Mouse (Mus musculus) stomach, embryonic 15.5 days (tissue): ENCODE data around the gene Pcp2. TPM values are rescaled to one million over a fixed set of nuclear protein-coding genes. Genes with fewer than 3 reads are reported as not detected.

Experiments used
- ATAC-seq: fragments of 200-750 bp; cut with Nextera tagmentation; 2 replicates; pipeline ENCODE4 v1.8.0; 2017; ENCODE audit warnings: low read depth, moderate number of reproducible peaks, moderate TSS enrichment; ENCODE audit not compliant: insufficient read depth, low FRiP score
- H3K27ac ChIP-seq: fragments of 300-500 bp; sonication (generic); 2 replicates; pipeline ENCODE4 v1.5.1; 2015; ENCODE audit warnings: mild to moderate bottlenecking, inconsistent platforms
- H3K27me3 ChIP-seq: fragments of 300-500 bp; sonication (generic); replicated peaks from 2 replicates; pipeline ENCODE4 v1.6.1; 2015; ENCODE audit warnings: inconsistent platforms
- H3K36me3 ChIP-seq: fragments of 300-500 bp; sonication (generic); 2 replicates; pipeline ENCODE4 v1.6.1; 2015; ENCODE audit warnings: inconsistent platforms
- H3K4me1 ChIP-seq: fragments of 300-500 bp; sonication (generic); 2 replicates; pipeline ENCODE4 v1.6.1; 2015; ENCODE audit warnings: inconsistent platforms
- H3K4me2 ChIP-seq: fragments of 300-500 bp; sonication (generic); 2 replicates; pipeline ENCODE4 v1.6.1; 2015; ENCODE audit warnings: mild to moderate bottlenecking, inconsistent platforms
- H3K4me3 ChIP-seq: fragments of 300-500 bp; sonication (generic); replicated peaks from 2 replicates; pipeline ENCODE4 v1.5.1; 2015; ENCODE audit warnings: inconsistent platforms
- H3K9ac ChIP-seq: fragments of 300-500 bp; sonication (generic); 2 replicates; pipeline ENCODE4 v1.6.1; 2015; ENCODE audit warnings: inconsistent platforms
- H3K9me3 ChIP-seq: fragments of 300-500 bp; sonication (generic); 2 replicates; pipeline ENCODE4 v1.6.1; 2016; ENCODE audit warnings: inconsistent platforms
- WGBS: fragments of 180-500 bp; shearing (Covaris S2); methylation state at CpG from one replicate; pipeline ENCODE4 v1.1.7; 2015; 5-methylcytosine and 5-hydroxymethylcytosine counted together
- polyA plus RNA-seq: library from polyadenylated mRNA; unstranded; fragments of >200 nt; fragmentation: Nextera tagmentation; extraction: Ambion mirVana; gene quantifications from 2 replicates; pipeline ENCODE4 v1.2.1, GENCODE M21; 2015

Gene Pcp2
- 0.17 TPM in 1 of 2 replicates, not detected in the other for polyA plus RNA-seq

DNA sequence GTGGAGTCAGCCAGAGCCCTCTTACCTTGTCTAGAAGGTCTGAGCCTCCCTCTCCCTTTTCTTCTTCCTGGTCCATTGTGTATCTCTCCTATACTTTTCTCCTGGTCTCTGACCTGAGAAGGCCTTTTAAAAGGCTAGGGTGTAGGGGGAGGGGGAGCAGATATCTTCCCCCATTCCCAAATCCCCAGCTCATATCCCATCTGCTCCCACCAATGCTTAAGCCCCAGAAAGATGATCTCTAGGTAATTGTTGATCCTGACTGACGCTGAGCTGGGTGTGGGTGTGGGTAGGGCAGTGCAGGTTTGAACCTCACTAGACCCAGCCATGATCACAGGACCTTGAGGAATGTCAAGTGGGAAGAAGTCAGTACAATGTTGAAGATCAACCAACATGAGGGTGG, at the start of gene Pcp2:
Pcp2 (minus strand) TSS at position 101 of the 400 bp plus-strand sequence.
- Histone ChIP-seq H3K27me3 (0 out of 2 replicates have a peak, but pooled peaks cover 6% of the 10 kb centered on the region), H3K4me2 (no peak within 1 kb of the TSS), H3K4me3 (no peak within 1 kb of the TSS), H3K9ac (no peak within 1 kb of the TSS), H3K27ac (no peak within 1 kb of the TSS), H3K4me1 (peaks cover 6% of the 10 kb centered on the region), H3K9me3 (no peaks in the 10 kb centered on the region), H3K36me3 (no peaks in the 10 kb centered on the region)
- WGBS: 55% methylated on average over 1 of the region's 1 CpGs
- no peak for ATAC-seq

DNA sequence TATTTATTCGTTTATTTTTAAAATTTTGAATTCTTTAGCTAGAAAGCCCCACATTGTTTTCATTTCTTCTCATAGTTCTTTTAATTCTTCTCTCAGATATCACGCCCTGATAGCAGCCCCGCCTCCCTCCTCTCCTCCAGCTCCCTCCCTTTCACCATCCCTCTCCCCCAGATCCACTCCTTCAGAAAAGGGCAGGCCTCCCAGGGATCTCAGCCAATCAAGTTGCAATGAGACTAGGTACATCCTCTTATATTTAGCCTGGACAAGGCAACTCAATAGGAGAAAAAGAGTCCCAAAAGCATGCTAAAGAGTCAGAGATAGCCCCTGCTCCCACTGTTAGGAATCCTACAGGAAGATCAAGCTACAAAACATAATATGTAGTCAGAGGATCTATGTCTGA, 49.3 kb upstream of the Pcp2 start:
- no peak overlapping the region for H3K27ac ChIP-seq
- no peak overlapping the region for H3K9ac ChIP-seq
- no peak overlapping the region for H3K4me3 ChIP-seq
- 47% methylated on average over 3 of the region's 3 CpGs for WGBS
- ATAC-seq: no peak
- peaks cover 11% of the 10 kb centered on the region; the same call in 1 of the 2 replicates for H3K4me1 ChIP-seq
- no peaks in the 10 kb centered on the region for H3K9me3 ChIP-seq
- peaks cover 11% of the 10 kb centered on the region for H3K36me3 ChIP-seq
- H3K27me3 ChIP-seq: no peaks in the 10 kb centered on the region
- H3K4me2 ChIP-seq: no peak overlapping the region

- under 1% methylated on average over 23 of the region's 23 CpGs for WGBS
- Histone ChIP-seq H3K27me3 (no peaks in the 10 kb centered on the region), H3K36me3 (no peaks in the 10 kb centered on the region), H3K9ac (peak within 1 kb of the TSS; percentile 40; the same call in 1 of the 2 replicates), H3K9me3 (no peaks in the 10 kb centered on the region), H3K27ac (peak within 1 kb of the TSS; percentile 59; the same call in 1 of the 2 replicates), H3K4me1 (no peaks in the 10 kb centered on the region), H3K4me2 (peak within 1 kb of the TSS; percentile 91), H3K4me3 (peak within 1 kb of the TSS; percentile 63)
- ATAC-seq: peak; percentile 77
Observed at GRCm38 (mm10) chr8:3671980-3672491, 46.7 kb upstream of the Pcp2 start, which contains the start of gene Fcor. TSS of gene Fcor (minus strand) at chr8:3672362.

- no peak for ATAC-seq
- Histone ChIP-seq H3K4me1 (no peaks in the 10 kb centered on the region), H3K4me2 (no peak overlapping the region), H3K27ac (no peak overlapping the region), H3K27me3 (no peaks in the 10 kb centered on the region), H3K9me3 (no peaks in the 10 kb centered on the region), H3K4me3 (no peak overlapping the region), H3K36me3 (no peaks in the 10 kb centered on the region), H3K9ac (no peak overlapping the region)
- 77% methylated on average over 2 of the region's 2 CpGs for WGBS
Observed at GRCm38 (mm10) chr8:3670388-3670787, 45.0 kb upstream of the Pcp2 start.

DNA sequence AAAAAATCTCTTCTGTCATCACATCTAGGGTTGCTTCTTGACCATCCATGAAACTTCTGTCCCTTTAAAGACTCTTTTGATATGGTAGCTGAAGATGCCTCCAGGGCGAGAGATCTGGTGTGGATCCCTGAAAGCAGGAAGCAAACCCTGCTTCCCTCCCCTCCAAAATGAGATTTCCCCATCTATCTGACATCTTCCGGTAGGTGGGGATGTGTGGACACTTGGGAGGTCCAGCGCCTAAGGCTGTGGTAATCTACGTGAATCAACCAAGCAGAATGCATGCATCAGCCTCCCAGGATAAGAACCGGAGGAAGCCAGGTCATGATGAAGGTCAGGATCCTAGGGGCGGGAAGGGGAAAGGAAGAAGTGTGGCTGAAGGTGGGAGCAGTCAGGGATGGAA, 40.2 kb upstream of the Pcp2 start, which contains the start of gene Mcemp1:
Mcemp1 (plus strand) TSS at position 248 of the 400 bp plus-strand sequence.
- Histone ChIP-seq H3K4me3 (no peak within 1 kb of the TSS), H3K27ac (no peak within 1 kb of the TSS; the same call in 1 of the 2 replicates), H3K4me1 (no peaks in the 10 kb centered on the region), H3K27me3 (no peaks in the 10 kb centered on the region), H3K36me3 (no peaks in the 10 kb centered on the region), H3K9ac (no peak within 1 kb of the TSS), H3K9me3 (no peaks in the 10 kb centered on the region), H3K4me2 (no peak within 1 kb of the TSS)
- 69% methylated on average over 6 of the region's 6 CpGs for WGBS
- ATAC-seq: no peak

- H3K36me3 ChIP-seq: no peaks in the 10 kb centered on the region
- H3K27ac ChIP-seq: no peak overlapping the region
- H3K4me2 ChIP-seq: no peak overlapping the region
- H3K9ac ChIP-seq: no peak overlapping the region
- no peak for ATAC-seq
- H3K4me1 ChIP-seq: no peaks in the 10 kb centered on the region
- no peaks in the 10 kb centered on the region for H3K27me3 ChIP-seq
- no peaks in the 10 kb centered on the region for H3K9me3 ChIP-seq
- H3K4me3 ChIP-seq: no peak overlapping the region
- 56% methylated on average over 5 of the region's 5 CpGs for WGBS
Observed at GRCm38 (mm10) chr8:3664405-3664804, 39.1 kb upstream of the Pcp2 start.

DNA sequence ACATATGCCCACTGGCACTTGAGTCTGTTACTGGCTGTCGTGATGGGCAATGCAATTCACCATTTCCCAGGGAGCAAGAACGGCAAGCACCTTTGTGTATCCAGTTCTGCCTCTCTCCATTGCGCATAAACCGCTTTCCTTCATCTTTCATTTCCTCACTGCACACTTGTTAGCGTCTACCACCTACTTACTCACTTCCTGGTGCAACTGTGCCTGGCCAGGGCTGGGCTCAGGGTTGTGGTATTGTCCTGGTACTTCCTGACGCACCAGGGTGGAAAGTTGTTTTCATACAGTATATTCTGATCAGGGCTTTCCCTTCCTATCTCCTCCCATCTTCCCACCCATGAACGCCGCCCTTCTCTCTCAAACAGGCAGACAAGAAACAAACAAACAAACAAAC, 35.5 kb upstream of the Pcp2 start:
- H3K9me3 ChIP-seq: no peaks in the 10 kb centered on the region
- no peak overlapping the region for H3K4me3 ChIP-seq
- no peak overlapping the region for H3K4me2 ChIP-seq
- H3K4me1 ChIP-seq: no peaks in the 10 kb centered on the region
- no peaks in the 10 kb centered on the region for H3K36me3 ChIP-seq
- H3K27me3 ChIP-seq: no peaks in the 10 kb centered on the region
- no peak overlapping the region for H3K9ac ChIP-seq
- H3K27ac ChIP-seq: no peak overlapping the region
- ATAC-seq: no peak; the same call in 1 of the 2 replicates
- WGBS: 73% methylated on average over 8 of the region's 8 CpGs

- no peaks in the 10 kb centered on the region for H3K27me3 ChIP-seq
- 21% methylated on average over 7 of the region's 7 CpGs for WGBS
- ATAC-seq: no peak
- H3K4me1 ChIP-seq: no peaks in the 10 kb centered on the region
- H3K4me3 ChIP-seq: no peak overlapping the region
- H3K36me3 ChIP-seq: no peaks in the 10 kb centered on the region
- H3K4me2 ChIP-seq: no peak overlapping the region
- no peak overlapping the region for H3K27ac ChIP-seq
- H3K9me3 ChIP-seq: no peaks in the 10 kb centered on the region
- H3K9ac ChIP-seq: no peak overlapping the region
Observed at GRCm38 (mm10) chr8:3656725-3657381, 31.5 kb upstream of the Pcp2 start.

DNA sequence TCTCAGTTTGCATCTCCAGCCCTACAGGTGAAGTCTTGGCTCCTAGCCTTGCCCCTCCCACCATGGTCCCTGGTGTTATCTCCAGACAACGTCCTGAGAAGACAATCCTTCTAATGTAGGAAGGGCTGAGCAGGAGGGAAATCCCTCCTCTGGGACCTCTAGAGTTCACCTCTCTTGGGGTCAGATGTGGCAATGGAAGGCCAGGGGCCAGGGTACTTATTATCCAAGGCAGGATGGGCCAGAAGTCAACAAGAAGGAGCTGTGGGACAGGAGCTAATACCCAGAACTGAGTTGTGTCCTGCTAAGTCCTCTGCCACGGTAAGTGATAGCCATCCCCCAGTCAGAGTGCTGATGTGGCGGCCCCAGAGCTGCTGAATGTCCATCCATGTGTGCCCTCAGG, 30.2 kb upstream of the Pcp2 start, which contains the start of gene Retn:
Retn (plus strand) TSS at position 245 of the 400 bp plus-strand sequence.
- no peak within 1 kb of the TSS for H3K9ac ChIP-seq
- no peaks in the 10 kb centered on the region for H3K9me3 ChIP-seq
- H3K27me3 ChIP-seq: no peaks in the 10 kb centered on the region
- H3K27ac ChIP-seq: no peak within 1 kb of the TSS
- no peak within 1 kb of the TSS for H3K4me3 ChIP-seq
- 66% methylated on average over 3 of the region's 3 CpGs for WGBS
- no peak for ATAC-seq
- no peak within 1 kb of the TSS for H3K4me2 ChIP-seq
- no peaks in the 10 kb centered on the region for H3K4me1 ChIP-seq
- H3K36me3 ChIP-seq: no peaks in the 10 kb centered on the region

- no peak overlapping the region for H3K4me2 ChIP-seq
- no peak overlapping the region for H3K4me3 ChIP-seq
- H3K9ac ChIP-seq: no peak overlapping the region
- H3K9me3 ChIP-seq: no peaks in the 10 kb centered on the region
- H3K27ac ChIP-seq: no peak overlapping the region
- H3K36me3 ChIP-seq: no peaks in the 10 kb centered on the region
- H3K4me1 ChIP-seq: no peaks in the 10 kb centered on the region
- H3K27me3 ChIP-seq: no peaks in the 10 kb centered on the region
- WGBS: 66% methylated on average over 11 of the region's 11 CpGs
- ATAC-seq: no peak
Observed at GRCm38 (mm10) chr8:3654726-3655508, 29.6 kb upstream of the Pcp2 start.

GRCm38 (mm10) chr8:3652845-3653244, 27.5 kb upstream of the Pcp2 start:
- ATAC-seq: no peak

DNA sequence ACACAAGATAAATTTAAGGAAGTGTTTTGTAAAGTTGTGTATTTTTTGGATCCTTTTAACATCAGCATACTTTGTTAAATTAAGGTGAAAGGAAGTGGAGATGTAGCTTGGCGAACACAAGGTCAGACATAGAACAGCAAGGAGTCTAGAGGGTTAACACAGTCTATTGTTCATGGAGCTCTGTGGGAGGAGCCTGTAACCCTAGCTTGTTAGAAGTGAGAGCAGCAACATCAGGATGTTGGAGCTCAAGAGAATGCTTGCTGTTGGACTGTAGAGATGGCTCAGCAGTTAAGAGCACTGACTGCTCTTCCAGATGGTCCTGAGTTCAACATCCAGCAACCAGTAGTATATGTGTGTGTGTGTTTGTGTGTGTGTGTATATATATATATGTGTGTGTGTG, 23.6 kb upstream of the Pcp2 start:
- WGBS: 41% methylated on average over 1 of the region's 1 CpGs

More at GRCm38 (mm10) chr8:3652845-3653244, 27.5 kb upstream of the Pcp2 start:
- no peak overlapping the region for H3K27ac ChIP-seq
- WGBS: 64% methylated on average over 3 of the region's 3 CpGs
- no peak overlapping the region for H3K9ac ChIP-seq
- no peaks in the 10 kb centered on the region for H3K9me3 ChIP-seq
- H3K4me2 ChIP-seq: no peak overlapping the region
- H3K27me3 ChIP-seq: no peaks in the 10 kb centered on the region
- no peaks in the 10 kb centered on the region for H3K4me1 ChIP-seq
- no peak overlapping the region for H3K4me3 ChIP-seq
- H3K36me3 ChIP-seq: no peaks in the 10 kb centered on the region

More for the DNA sequence above, 23.6 kb upstream of the Pcp2 start:
- Histone ChIP-seq H3K9me3 (no peaks in the 10 kb centered on the region), H3K27ac (no peak overlapping the region), H3K4me1 (no peaks in the 10 kb centered on the region), H3K27me3 (no peaks in the 10 kb centered on the region), H3K4me3 (no peak overlapping the region), H3K36me3 (no peaks in the 10 kb centered on the region), H3K9ac (no peak overlapping the region), H3K4me2 (peak overlapping the region; percentile 6; the same call in 1 of the 2 replicates)
- ATAC-seq: no peak
